Mouse (Mus musculus) kidney, postnatal 10 days (tissue): ENCODE measurements around the gene Dab2ip.
A peak's percentile ranks its signal among the peaks of the same experiment; 100 is the strongest.

Source experiments
- DNase-seq: peaks from one replicate; pipeline ENCODE4 v3.0.0; 2021; ENCODE audit warnings: mixed read lengths

The Dab2ip gene

DNA sequence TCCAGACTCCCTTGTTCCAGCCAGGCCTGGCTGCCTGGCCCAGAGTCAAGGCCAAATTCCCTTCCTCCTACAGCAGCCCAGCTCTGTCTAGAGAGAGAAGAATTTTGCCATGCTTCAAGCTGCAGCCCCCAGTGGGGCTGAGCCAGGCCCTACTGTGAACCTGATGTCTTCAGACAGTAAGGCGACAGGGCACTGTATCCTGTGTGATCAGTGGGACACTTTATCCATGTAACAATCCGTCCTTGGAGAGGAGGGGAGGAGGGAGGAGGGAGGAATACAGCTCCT lies 1.4 kb downstream of the Dab2ip start:
- DNase-seq: peak; percentile 47

GRCm38 (mm10) chr2:35563722-35564121 lies 5.7 kb downstream of the Dab2ip start:
- no peak for DNase-seq

DNA sequence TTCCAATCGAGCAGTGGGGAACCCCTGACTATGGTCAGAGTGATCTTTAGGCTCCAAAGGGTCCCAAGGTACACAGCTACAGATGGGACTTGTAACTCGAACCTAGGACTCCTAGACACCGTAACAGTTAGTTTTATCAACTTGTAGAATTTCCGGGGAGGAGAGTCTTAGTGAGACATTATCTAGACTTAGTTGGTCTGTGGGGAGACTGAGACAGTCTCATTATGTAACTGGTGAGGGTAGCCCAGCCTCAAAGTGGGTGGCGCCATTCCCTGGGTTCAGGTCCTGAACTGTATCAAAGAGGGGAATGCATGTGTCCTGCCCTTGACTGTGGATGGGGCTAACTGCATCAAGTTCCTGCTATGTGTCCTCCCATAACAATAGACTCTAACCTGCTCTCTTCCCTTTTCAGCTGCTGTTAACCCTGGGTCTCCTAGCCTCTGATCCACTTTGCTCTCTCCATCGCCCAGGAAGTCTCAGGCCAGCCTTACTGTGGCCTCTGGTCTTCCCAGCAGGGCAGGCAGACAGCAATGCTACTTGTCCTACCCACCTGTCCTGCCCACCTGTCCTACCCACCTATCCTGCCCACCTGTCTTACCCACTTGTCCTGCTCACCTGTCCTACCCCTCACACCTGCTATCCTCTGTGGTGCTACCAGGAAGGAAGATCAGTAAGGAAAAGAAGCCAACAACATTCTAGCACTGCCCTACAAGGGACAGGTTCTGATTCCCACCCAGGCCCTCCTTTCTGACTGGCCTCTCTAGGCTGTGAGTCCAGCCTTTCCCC lies 7.2 kb downstream of the Dab2ip start:
- DNase-seq: no peak

- DNase-seq: no peak
Measured at GRCm38 (mm10) chr2:35566957-35567693, 9.1 kb downstream of the Dab2ip start.

DNA sequence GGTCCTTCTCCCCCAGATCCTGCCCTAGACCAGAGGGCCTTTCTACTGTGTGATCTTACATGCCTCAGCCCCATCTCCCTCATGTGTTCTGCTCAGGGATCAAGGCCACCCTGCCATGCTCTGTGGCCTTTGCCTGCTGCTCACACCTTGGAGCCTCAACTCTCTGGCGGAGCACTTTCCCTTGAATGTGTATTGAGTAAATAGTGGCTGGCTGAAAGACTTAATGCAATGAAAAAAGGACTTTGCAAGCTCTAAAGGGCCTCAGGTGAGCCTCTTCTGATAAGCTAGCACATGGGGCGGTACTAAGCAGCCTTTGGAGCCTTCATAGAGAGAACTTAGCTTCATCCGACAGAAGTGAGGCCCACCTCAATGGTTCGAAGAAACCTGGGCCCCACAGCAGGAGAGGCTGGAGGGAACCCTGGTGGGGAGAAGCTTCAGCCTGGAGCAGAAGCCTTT lies 9.7 kb downstream of the Dab2ip start:
- DNase-seq: no peak

DNA sequence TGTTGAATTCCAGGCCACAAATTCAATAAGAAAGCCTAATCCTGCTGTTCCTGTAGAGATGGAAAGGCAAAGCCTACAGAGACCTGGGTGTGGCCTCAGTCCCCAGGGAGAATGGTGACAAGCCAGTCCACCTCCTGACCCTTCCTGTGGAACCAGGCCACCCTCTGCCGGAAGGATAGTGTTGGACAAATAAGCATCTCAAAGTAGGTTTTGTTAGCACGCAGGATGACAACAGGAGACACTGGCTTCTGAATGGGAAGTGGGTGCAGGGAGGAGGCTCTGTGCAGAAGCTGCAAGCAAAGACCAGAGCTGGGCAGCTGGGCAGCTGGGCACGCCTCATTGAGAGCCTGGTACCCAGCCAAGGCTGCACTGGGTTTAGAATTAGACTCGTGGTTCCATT lies 12.7 kb downstream of the Dab2ip start:
- no peak for DNase-seq

- DNase-seq: no peak
Measured at GRCm38 (mm10) chr2:35574643-35575042, 16.6 kb downstream of the Dab2ip start.

GRCm38 (mm10) chr2:35576675-35577074 lies 18.6 kb downstream of the Dab2ip start:
- no peak for DNase-seq

- no peak for DNase-seq
Measured at GRCm38 (mm10) chr2:35580111-35580510, 22.0 kb downstream of the Dab2ip start.

- DNase-seq: peak; percentile 82
Measured at GRCm38 (mm10) chr2:35581501-35582340, 23.7 kb downstream of the Dab2ip start.

GRCm38 (mm10) chr2:35582341-35582941 lies 24.4 kb downstream of the Dab2ip start:
- DNase-seq: peak; percentile 88

- no peak for DNase-seq
Measured at GRCm38 (mm10) chr2:35583406-35583805, 25.3 kb downstream of the Dab2ip start.

- DNase-seq: no peak
Measured at GRCm38 (mm10) chr2:35584011-35584410, 25.9 kb downstream of the Dab2ip start.

DNA sequence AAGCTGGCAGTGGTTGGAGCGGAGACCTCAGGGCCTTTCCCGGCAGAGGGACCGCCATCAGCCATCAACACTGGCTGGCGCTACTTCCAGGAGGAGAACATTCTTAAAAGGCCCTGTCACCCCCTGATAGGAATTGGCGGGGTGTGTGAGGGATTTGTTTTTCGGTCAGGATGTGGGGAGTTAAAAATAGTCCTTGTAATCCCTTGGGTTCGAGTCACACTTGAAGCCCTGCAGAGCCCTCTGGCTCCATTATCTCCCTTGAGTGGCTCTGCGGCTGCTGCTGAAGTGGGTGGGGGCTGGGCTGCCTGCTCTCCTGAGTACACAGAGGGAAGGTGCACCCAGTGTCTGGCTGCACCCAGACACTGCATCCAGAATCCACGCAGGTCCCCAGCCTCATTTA lies 30.3 kb downstream of the Dab2ip start:
- DNase-seq: peak; percentile 43

DNA sequence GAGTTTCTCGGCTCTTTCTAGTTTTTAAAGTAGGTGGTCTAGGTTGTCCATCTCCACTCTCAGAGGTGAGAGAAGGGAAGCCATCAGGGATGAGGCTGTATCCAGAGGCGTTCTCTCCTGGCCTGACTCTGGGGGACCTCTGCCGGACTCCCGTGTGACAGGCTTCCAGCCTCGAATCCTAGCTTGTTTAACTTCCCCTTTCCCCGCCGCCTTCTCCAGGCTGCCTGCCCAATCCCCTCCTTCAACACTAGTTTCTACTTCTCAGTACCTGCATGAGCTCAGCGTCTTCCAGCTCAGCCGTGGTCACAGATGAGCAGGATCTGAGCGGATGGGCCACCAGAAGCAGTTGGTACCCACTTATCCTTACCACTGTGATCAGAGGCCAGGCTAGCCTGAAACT lies 31.3 kb downstream of the Dab2ip start:
- no peak for DNase-seq

- DNase-seq: peak; percentile 80
Measured at GRCm38 (mm10) chr2:35589800-35590199, 31.7 kb downstream of the Dab2ip start.

GRCm38 (mm10) chr2:35591961-35592724 lies 34.1 kb downstream of the Dab2ip start:
- DNase-seq: no peak

GRCm38 (mm10) chr2:35592725-35593392 lies 34.8 kb downstream of the Dab2ip start:
- DNase-seq: peak; percentile 59

DNA sequence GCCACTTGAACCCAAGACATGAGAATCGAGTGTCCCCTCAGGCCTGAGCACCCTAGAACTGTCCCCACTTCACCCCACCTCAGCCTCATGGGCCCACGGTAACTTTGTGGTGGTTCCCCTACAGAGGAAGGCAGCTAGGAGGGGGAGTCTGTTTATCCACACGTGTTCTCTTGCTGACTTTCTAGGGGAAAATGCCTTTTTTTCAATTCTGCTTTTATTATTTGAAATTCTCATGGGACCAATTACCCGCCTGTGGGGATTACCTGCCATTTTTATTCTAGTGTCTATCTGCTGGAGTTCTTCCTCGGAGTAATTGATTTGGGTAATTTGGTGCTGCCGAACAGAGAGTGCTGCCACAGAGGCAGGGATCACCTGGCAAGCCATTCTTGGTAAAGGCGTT lies 35.8 kb downstream of the Dab2ip start:
- no peak for DNase-seq

DNA sequence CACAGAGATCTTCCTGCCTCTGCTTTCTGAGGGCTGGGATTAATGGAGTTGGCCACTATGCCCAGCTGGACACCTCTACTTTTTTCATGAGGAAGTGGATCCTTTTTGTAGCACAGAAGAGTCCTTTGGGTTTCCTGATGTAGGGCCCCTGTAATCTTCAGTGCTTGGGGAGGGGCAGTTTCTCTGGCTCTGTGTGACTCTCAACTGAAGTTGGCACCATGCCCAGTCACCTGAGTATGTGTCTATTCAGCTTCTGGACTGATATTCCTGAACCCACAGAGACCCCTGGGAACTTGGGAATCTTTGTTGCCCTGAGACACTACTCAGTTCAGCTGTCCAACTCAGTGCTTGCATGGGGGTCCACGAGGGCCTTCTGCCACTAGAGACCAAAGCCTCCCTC lies 37.0 kb downstream of the Dab2ip start:
- DNase-seq: peak; percentile 74

DNA sequence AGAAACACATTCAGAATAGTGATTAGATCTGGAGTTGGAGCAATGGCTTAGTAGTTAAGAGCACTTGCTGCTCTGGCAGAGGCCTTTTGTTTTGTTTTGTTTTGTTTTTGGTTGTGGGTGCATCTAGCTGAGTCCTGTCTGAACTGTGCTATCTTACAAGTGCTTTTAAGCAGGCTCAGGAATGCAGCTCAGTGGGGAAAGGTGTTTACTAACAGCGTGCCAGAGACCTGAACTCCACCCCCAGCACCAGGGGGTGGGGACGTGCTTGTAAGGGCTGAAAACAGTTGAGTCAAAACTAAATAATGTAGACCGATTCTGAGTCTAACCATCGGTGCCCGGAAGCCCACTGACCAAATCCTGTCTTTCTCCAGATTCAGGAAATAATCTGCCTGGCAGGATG lies 37.7 kb downstream of the Dab2ip start:
- DNase-seq: no peak

GRCm38 (mm10) chr2:35596796-35597195 lies 38.7 kb downstream of the Dab2ip start:
- DNase-seq: no peak
